Mouse (Mus musculus) midbrain, postnatal 0 days (tissue): ENCODE measurements at regions not wholly inside any gene's neighbourhood (a gene's known extent, or its start where the extent isn't known, plus 50 kb on each side); places are given as distances from the start of the nearest gene placed in this dataset.

Experiments
- ATAC-seq: fragments of 200-750 bp; cut with Nextera tagmentation; 2 replicates; pipeline ENCODE4 v1.8.0; 2017; ENCODE audit warnings: moderate number of reproducible peaks, mild to moderate bottlenecking, moderate TSS enrichment, moderate library complexity; ENCODE audit not compliant: low FRiP score
- DNase-seq: peaks from one replicate; pipeline ENCODE4 v3.0.0-alpha.2; 2015; ENCODE audit warnings: low spot score
- H3K27ac ChIP-seq: fragments of 300-500 bp; sonication (generic); 2 replicates; pipeline ENCODE4 v1.5.1; 2014; ENCODE audit warnings: low read depth, mild to moderate bottlenecking, low read length, mixed read lengths
- H3K27me3 ChIP-seq: fragments of 300-500 bp; sonication (generic); 2 replicates; pipeline ENCODE4 v1.6.1; 2014; ENCODE audit warnings: low read length, control low read depth, mixed read lengths; ENCODE audit not compliant: insufficient read depth
- H3K36me3 ChIP-seq: fragments of 300-500 bp; sonication (generic); 2 replicates; pipeline ENCODE4 v1.6.1; 2014; ENCODE audit warnings: low read length, control low read depth, mixed read lengths; ENCODE audit not compliant: insufficient read depth
- H3K4me1 ChIP-seq: fragments of 300-500 bp; sonication (generic); 2 replicates; pipeline ENCODE4 v1.6.1; 2014; ENCODE audit warnings: mild to moderate bottlenecking, control low read depth, antibody characterized with exemption, low read length, mixed read lengths; ENCODE audit not compliant: insufficient read depth
- H3K4me2 ChIP-seq: fragments of 300-500 bp; sonication (generic); 2 replicates; pipeline ENCODE4 v1.6.1; 2014; ENCODE audit warnings: low read depth, mild to moderate bottlenecking, low read length, mixed read lengths; ENCODE audit not compliant: poor library complexity, severe bottlenecking
- H3K4me3 ChIP-seq: fragments of 300-500 bp; sonication (generic); 2 replicates; pipeline ENCODE4 v1.5.1; 2014; ENCODE audit warnings: low read depth, mild to moderate bottlenecking, low read length, moderate library complexity
- H3K9ac ChIP-seq: fragments of 300-500 bp; sonication (generic); replicated peaks from 2 replicates; pipeline ENCODE4 v1.6.1; 2014; ENCODE audit warnings: mild to moderate bottlenecking, low read length, moderate library complexity, mixed read lengths; ENCODE audit not compliant: poor library complexity, severe bottlenecking
- H3K9me3 ChIP-seq: fragments of 300-500 bp; sonication (generic); 2 replicates; pipeline ENCODE4 v1.6.1; 2016; ENCODE audit warnings: low read length, control low read depth
- CTCF ChIP-seq: IDR thresholded peaks from 2 replicates; pipeline ENCODE4 v1.5.1; 2016; ENCODE audit warnings: antibody characterized with exemption, mild to moderate bottlenecking
- whole genome bisulfite sequencing: fragments of 180-500 bp; shearing (Covaris S2); extraction: QIAGEN DNeasy Blood & Tissue Kit; methylation state at CpG from one replicate; pipeline ENCODE4 v1.1.7; 2014; 5-methylcytosine and 5-hydroxymethylcytosine counted together

DNA sequence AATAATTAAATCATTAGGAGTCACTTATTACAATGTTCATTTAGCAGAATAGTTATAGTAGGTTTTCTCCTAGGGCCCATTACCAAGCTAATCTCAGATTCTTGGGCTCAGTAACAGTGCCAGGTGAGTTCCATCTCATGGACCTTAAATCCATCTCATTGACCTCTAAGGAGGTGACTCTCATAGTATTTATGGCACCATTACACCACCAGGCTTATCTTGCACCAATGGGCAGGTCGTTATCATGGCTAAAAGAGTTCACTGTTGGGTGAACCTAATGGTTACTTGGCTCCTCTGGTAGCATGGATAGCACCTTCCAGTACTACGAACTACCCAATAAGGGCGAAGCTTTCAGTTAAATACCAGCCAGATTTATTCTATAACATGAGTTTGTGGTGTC, 123.5 kb downstream of the Chst2 start:
- Histone ChIP-seq H3K4me2 (no peak overlapping the region), H3K4me3 (no peak overlapping the region), H3K27ac (no peak overlapping the region), H3K27me3 (no peaks in the 10 kb centered on the region), H3K9ac (no peak overlapping the region), H3K9me3 (no peaks in the 10 kb centered on the region), H3K36me3 (no peaks in the 10 kb centered on the region), H3K4me1 (no peaks in the 10 kb centered on the region)
- no peak for TF ChIP-seq CTCF
- no peak for DNase-seq
- WGBS: 89% methylated on average over 3 of the region's 3 CpGs
- ATAC-seq: no peak

DNA sequence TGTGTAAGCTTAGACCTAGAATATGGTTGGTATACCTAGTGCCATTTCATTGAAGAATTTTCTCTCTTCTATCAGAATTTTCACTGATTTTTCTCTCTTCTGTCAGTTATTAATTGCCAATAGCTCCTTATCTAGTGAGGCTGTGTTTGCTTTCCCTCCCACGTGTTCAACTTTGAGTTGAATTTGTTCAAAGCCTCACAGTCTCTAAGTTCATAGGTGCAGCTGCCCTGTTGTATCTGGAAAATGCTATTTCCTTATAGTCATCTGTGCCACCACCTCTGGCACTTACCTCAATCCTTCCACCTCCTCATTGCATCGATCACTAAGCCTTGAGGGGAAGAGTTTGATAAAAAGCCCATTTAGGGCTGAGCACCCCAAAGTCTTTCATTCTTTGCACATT, 124.0 kb downstream of the Chst2 start:
- Histone ChIP-seq H3K9ac (no peak overlapping the region), H3K36me3 (no peaks in the 10 kb centered on the region), H3K4me3 (no peak overlapping the region), H3K4me2 (no peak overlapping the region), H3K27me3 (no peaks in the 10 kb centered on the region), H3K27ac (no peak overlapping the region), H3K9me3 (no peaks in the 10 kb centered on the region), H3K4me1 (no peaks in the 10 kb centered on the region)
- no peak for ATAC-seq
- no peak for DNase-seq
- WGBS: 91% methylated on average over 2 of the region's 2 CpGs
- TF ChIP-seq CTCF: no peak
